Mouse (Mus musculus) urinary bladder, postnatal 4 days (tissue): ENCODE measurements around the gene Nsd2.

ENCODE experiments used
- DNase-seq, 2 experiments: peaks; one replicate each; pipeline ENCODE4 v3.0.0; 2021 to 2022; ENCODE audit warnings: low spot score in 2 of 2

Nsd2 gene

DNA sequence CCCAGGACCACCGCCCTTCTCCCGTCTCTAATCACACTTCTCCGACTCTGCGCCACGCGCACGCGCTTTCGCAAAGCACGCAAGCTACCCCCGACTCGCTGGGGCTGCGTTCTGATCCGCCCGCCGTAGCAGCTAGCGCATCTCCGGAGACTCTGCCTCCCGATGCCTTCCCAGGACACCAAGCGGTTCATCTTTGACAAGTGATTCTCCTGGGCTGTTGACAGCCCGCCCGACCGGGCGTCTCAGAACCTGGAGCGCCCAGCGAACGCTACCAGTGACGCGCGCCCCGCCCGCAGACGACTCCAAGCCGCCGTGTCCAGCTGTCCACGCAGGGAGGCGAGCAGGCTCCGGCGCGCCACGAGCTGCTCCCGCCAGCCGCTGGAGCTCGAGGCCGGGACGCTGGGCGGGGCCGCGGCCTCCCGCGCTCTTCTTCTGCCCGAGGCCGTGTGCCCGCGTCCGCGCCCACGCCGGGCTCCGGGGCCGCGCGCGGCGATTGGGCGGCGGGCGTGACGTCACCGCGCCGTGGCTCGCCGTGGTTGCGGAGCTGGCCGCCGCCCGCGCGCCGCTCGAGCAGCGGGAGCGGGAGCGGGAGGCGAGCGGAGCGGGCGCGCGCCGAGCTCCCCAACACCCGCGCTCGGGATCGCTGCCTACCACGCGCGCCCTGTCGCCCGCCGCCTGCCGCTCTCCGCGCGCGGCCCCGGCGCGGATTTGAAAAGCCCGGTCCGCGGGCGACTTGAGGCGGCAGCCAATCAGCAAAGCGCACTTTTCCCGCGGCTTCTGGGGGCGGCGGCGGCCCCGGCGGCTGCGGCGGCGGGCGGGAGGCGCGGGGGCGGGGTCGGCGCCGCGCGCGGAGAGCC, at the start of gene Nsd2:
Nsd2 (plus strand) TSS at position 850 of the 857 bp plus-strand sequence.
- DNase-seq = peak; percentile 84 to 85

DNA sequence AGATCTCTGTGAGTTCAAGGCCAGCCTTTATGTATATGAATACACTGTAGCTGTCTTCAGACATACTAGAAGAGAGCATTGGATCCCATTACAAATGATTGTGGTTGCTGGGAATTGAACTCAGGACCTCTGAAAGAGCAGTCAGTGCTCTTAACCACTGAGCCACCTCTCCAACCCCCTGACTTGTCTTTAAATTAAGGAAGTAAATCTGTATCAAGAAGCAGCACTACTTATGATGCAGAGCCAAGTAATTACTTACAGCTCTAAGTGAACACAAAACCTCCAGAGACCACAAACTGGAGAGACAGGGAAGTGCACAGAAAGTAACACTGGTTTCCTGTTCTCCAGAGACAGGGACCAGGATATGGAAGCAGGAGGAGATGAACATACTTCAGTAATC, 43.3 kb upstream of the Nsd2 start:
- DNase-seq = no peak

DNA sequence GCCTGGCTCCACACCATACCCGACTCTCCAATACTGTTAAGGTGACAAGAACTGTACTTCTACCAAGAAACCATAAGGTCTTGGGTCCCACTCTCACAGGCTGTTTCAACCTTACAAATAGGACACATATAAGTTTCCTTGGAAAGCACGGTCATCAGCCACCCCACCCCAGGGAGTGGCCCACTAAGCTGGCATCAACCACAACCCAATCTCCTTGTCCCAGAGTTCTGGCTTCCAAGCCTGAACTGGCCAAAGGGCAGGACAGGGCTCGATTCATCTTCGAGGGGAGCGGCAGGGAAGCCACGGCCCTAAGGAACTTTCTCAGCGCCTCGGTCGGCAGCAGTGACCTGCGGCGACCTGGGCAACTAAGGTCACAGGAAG, 38.6 kb upstream of the Nsd2 start:
- DNase-seq = no peak

DNA sequence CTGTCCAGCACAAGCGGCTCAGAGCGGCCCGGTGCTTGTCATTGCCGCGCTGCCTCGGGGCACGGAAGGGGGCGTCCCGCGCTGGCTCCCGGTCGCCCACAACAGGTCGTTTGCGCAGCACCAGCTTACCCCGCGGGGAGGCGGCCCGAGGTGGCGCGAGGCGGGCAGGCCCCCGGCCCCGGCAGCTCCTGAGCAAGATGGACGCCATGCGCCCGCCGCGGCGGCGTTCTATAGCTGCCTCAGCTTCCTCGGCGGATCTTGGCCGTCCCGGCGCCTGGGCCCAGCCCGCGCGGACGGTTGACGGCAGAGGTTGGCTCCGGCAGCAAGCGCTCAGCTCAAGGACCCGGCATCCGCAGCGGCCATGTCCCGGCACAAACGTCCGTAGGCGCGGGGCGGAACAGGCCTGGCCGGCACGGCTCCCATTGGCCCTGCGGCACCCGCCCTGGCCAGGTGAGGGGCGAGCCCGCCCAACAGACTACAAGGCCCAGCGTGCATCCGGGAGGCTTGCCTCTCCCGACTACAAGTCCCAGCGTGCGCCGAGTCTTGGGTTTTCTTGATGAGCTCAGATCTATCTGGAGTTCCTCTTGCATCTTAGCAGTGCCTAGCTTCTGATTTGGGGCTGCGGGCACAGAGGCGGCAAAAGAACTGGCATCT, 38.1 kb upstream of the Nsd2 start, which contains the start of gene Letm1:
Letm1 (minus strand) TSS at position 473 of the 654 bp plus-strand sequence.
- DNase-seq = peak; percentile 90 to 92

DNA sequence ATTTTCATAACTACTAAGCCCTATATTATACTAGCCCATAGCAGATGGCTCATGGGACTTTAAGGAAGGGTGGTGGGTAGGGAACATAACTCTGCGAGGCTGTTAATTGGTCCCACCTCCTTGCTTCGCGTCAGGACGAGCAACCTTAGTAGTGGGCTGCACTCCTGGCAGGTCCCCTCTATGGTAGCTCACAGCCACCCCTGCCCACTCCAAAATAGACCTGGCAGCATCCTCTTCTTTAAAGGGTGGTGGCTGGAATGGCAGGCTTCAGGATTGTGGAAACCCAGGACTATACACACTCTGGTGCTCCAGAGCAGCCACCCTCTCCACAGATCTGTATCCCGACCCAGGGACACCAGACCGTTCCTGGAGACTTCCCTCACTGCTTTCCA, 37.5 kb upstream of the Nsd2 start:
- DNase-seq = peak in 1 of 2 experiments; percentile 44

DNA sequence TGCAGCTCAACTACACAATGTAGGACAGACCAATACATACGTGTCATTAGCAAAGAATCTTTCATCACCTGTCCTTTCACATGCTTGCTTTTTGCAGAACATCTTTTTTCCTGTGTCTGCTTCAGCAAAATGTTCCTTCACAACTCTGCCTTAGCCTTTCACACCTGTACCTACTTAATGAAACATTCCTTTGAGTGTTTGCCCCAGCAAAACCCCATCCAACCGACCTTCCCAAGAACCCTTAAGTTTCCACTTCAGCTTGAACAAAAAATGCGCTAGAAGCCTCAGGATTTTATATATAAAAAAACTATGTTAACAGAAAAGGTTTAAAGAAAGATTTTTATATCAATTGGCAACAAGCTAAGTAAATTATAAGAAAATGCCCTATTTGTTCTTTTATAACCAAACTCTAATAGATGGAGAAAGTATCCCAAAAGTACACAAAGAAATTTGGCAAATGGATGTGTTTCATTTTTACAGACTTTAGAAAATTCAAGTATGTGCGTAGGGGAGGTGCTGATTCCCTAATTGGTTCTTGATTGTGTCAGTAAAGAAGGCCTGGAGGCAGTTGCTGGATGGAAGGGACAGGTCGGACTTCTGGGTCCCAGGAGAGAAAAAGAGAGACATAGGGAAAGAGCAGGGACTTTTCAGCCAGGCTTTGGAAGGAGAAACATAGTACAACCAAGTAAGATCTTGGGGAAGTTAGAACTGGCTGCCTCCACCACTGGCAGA, 28.4 kb upstream of the Nsd2 start:
- peak in 1 of 2 experiments; percentile 25 for DNase-seq

DNA sequence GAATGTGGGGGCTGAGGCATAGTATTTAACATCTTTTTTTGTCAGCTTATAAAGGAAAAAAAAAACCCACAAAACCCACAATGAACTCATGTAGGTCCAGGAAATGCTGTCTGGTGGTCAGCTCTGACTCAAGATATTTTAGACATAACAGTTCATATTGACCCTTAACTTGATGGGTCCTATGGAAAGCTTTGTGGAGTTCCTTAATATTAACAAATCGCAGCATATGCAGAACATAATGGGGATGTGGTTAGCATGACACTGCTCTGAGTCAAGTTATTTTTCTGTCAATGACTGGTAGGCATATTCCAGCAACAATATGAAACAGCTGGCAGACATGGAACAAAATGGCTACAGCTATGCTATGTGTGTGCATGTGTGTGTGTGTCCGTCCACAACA, 17.2 kb upstream of the Nsd2 start:
- DNase-seq = no peak

DNA sequence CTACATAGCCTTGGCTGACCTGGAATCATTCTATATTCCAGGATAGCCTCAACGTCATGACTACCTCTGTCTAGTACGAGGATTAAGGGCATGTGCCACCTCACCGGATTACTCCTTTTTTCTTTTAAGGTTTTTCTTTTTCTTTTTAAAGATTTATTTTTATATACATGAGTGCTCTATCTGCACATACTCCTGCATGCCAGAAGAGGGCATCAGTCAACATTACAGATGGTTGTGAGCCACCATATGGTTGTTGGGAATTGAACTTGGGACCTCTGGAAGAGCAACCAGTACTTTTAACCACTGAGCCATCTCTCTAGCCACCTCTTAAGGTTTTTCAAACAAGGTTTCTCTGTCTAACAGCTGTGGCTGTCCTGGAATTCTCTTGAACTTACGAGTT, 9.0 kb upstream of the Nsd2 start:
- DNase-seq = no peak

DNA sequence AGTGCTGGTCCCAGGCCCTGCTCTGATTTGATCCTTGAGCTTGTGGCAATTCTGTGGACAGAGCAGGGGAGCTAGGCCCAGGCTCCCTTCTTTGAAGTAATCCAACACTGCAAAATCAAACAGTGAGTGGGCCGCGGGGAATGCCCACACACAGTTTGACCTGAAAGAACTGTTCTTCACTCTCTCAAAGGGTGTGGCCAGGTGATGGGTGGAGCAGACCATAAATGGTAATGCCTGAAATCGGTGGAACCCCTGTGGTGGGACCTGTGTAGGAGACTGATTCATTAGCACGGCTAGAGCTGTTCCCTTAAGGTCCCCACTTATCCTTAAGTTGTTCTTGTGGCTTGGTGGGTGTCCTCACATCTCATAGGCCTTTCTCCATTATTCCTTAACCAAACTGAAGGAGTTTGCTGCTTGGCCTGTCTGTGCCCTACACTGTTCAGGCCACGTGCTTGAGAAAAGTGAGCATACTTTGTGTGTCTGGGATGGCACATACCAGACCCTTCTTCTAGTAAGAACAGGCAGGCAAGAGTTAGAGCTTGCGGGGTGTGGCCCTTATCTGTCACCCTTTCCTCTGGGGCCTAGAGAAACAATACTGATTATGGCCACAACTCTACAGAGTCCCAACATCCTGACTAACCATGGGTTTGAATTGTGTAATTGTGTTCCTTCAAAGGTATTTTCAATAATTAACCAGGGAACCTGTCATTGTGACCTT, 4.4 kb upstream of the Nsd2 start:
- no peak for DNase-seq

DNA sequence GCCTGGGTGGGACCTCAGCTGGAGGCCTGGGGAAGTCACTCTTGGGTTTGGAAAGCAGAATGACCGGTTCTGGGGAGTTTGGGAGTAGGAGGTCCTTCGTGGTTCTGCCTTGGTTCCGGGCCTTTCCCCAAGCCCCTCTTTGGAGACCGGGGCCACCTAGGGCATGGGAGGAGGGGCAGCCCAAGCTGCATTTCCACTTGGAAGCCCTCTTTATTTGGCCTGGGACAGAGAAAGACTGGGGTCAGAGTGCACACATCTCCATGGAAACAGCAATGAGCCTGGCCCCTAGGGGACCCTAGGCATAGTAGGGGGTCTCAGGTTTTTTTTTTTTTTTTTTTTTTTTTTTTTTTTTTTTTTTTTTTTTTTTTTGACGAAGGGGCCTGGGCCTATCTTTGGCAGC, 2.4 kb upstream of the Nsd2 start:
- no peak for DNase-seq

DNA sequence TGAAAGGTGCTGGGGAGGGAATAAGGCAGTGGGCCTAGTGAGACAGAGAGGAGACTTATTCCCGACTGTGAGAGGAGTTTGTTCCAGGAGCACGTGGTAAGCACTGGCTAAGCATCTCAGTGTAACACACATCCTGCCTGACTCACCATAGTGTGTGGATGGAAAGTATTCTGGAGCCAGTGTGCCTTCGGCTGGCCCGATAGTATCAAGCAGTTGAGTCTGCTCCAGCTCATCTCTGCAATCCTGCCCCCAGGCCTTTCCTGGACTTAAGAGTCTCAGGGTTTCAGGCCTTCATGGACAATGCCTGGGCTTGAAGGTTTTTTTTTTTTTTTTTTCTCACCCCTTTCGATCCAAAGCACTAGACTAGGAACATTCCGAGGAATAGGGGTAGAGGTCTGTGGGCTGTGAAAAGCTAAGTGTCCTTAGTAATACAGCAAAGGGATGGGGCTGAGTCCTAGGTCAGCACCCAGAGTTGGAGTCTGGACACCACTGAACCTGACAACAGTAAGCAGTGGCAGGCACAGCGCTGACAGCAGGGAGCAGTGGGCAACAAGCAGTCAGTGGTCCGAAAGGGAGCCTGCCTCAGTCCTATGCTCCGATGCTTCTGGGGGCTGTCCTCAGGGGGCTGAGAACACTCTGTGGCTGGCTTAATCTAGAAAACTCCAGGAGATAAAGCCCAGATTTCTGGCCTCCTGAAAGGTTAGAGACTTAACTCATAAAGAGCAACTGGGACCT, 1.2 kb upstream of the Nsd2 start:
- DNase-seq = no peak

DNA sequence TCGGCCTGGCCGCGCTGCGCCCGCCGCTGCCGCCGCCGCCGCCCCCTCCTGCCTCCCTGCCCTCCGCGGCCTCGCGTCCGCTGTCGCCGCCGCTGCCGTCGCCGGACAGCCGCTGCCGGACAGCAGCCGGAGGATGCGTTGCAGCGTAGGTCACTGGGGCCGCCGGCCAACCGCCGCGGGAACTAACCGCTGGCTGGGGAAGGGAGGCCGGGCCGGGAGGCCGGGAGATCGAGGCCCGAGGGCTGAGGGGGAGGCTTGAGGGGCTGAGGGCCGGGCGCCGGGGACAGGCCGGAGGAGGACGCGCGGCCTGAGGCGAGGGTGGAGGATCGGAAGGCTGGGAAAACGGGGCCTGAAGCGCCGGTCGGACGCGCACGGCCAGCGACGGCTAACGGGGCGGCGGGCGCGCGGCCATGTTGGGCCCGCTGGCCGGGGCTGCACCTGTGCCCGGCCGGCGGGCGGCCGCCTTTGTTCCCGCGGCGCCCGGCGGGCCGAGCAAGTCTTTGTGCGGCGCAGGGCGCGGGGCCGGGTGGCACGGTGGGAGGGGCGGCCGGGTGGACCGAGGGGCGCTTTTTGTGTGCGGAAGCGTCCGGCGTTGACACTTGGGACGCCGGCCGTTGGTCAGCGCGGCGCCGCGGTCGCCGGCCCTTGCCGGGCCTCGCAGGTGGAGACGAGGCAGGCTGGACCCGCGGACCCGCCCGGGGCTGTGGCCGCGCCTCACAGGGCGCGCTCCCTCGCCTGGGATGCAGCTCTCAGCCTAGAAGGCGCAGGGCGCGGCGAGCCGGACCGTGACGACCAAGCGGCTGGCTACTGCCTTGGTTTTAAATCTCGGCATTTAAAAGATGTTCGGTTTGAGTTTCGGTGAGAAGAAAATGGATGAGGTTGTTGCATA, 452 bp downstream of the Nsd2 start:
- DNase-seq = peak; percentile 47 to 65

DNA sequence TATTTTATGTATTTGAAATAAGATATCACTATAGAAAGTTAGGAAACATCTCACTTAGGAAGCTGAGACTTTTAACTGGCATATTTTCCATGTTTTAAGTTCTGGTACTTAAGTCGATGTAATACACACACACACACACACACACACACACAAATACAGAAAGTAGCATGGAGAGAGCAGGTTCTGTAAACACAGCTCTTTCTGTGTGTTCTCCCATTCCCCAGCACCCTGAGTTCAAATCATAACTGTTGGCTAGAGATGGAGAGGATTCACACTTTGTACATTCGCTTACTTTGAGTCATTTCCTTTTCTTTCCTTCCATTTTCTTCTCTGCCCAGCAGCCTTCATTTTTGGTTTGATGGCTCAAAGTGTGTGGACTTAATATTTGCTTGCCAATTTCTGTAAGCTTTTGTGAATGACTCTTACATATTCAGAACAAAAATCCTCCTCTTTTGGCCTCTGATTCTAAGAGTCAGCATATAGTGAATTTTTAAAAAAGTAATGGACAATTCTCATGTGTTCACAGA, 1.4 kb downstream of the Nsd2 start:
- no peak for DNase-seq

DNA sequence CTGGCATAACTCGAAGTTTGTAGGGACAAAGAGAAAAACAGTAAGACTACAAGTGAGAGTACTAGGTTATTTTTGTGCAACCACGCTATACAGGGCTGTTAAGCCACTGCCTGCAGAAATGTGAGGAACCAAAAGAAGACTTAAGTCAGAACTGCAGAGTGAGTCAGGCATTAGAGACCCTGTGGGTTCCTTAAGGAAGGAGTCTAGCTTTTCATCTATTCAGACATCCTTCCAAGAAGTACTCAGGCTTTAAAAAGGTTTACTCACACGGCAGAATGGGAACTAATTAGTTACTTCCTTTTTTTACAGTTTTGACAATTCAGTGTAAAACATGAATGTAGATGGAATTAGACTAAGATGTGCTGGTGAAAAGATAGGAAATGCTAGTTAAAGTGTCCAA, 1.9 kb downstream of the Nsd2 start:
- DNase-seq = no peak

DNA sequence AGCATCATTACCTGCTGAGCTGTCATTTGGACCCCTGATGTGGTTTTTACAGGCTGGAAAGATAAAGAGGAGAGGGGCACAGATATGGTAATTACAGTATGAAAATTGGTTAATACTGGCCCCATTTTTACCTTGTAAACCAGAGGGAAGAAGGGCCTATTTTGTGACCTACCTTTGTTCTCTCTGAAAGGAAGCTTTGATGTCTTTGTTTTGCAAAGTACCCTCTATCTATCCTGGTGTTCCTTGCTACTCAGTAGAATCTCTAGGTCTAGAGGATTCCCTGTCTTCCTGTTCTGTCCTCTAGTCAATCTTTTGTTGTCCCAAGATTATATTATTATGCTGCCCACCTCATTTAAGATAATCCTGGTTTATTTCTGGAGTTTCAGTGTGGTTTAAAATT, 5.5 kb downstream of the Nsd2 start:
- DNase-seq = no peak

DNA sequence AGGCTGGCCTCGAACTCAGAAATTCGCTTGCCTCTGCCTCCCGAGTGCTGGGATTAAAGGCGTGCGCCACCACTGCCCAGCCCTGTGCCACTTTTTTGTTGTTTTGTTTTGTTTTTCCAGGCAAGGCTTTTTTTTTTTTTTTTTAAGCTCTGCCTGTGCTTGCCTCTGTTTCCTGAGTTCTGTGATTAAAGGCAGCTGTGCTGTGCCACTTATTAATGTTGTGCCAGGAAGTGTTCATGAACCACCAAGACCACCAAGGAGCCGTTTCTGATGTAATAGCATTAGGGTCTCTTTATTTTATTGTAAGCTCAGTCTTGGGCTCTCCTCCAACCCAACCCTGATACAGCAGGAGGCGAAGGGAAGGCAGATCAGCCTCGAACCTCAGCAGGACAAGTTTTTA, 7.6 kb downstream of the Nsd2 start:
- DNase-seq = no peak

DNA sequence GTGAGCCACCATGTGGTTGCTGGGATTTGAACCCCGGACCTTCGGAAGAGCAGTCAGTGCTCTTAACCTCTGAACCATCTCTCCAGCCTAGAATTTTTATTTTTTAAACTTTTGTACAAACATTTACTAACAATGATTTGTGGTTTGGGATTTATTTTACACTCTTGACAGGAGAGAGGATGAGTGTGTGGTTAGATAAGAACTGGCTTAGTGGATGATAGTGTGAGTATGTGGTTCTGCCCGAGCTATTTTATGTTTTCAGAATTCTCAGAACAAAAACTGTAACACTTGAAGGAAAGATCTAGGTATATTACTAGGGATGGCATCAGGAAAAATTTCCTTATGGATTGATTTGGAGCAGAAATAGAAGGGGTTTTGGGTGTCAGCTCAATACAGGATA, 9.4 kb downstream of the Nsd2 start:
- DNase-seq = no peak

DNA sequence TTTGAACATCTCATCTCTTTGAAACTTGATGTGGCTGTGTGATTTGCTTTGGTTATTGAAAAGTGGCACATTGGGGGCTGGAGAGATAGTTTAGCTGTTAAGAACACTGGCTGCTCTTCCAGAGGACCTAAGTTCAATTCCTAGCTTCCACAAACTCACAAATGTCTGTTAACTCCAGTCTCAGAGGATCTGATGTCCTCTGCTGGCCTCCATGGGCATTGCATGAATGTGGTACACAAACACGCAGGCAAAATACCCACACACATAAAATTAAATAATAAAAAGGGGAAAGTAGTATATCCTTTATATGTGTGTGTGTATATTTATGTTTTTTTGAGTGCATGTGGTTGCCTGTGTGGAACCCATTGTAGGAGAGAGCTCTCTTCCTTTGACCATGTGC, 10.3 kb downstream of the Nsd2 start:
- DNase-seq = no peak

DNA sequence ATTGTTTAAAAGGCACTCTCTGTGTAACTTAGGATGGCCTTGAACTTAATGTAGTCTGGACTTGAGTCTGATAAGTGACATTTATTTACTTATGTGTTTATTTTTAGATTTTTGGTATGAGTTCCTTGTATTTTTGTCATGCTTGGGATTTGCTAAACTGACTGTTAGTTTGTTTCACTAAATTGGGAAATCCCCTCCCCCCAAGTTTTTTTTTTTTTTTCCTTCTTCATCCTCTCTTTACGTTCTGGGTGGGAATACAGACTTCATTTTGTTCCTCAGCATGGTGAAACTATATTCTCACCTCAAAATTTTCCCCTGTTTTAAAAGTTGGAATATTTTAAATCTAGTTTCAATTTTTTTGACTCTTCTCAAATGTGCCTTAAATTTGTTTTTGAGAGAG, 20.8 kb downstream of the Nsd2 start:
- DNase-seq = no peak

DNA sequence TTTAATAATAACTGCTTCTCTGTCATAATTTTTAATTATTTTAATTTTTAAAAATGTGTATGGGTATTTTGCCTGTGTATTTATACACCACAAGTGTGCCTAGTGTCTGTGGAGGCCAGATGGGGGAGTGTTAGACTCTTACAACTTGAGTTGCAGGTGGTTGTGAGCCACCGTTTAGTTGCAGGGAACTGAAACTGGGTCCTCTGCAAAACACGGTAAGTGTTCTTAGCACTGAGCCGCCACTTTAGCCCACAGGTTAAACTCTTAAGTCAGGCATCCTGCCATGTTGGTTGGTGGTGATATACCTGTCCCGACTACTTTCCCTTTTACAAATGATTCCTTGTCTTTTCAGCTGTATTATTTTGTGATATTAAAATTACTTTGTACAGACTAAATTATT, 22.0 kb downstream of the Nsd2 start:
- no peak for DNase-seq
